Mouse (Mus musculus): ENCODE data around the gene Zfp385b. TPM values are rescaled to one million over a fixed set of nuclear protein-coding genes. Genes with fewer than 3 reads are reported as not detected.

The Zfp385b gene
- polyA plus RNA-seq, 1 experiment = 3.2 TPM

DNA sequence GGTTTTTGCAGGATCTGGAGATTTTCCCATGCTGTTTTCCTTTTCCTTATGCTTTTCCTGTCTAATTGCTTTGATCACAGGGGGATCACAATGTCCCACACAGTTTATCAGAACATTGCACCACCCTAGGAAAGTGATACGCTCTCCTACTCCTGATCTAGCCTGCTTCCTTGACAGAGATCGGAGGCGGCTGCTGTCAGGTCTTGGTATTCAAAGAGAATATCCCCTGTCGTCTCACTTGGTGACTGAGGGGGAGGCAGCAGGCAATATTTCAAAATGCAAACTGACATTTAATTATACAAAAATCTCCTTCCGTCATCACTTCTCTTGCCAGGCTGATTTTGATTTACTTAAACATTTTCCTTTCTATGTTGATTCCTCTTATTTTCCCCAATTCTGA is 73.0 kb downstream of the Zfp385b start:
- no peak overlapping the region for H3K27ac ChIP-seq (ENCODE audit: control insufficient read depth, insufficient read depth, low read depth, low read length, poor library complexity)
- H3K4me3 ChIP-seq (replicated peaks; ENCODE audit: control insufficient read depth, low read depth, low read length) = no peak overlapping the region
- no peak for TF ChIP-seq POLR2A (IDR thresholded peaks at IDR 0.05; ENCODE audit: borderline replicate concordance, control insufficient read depth, low read depth, low read length)
- no peak for TF ChIP-seq CTCF (IDR thresholded peaks at IDR 0.05; ENCODE audit: control insufficient read depth, insufficient read depth, low read length)
- no peaks in the 10 kb centered on the region for H3K4me1 ChIP-seq (ENCODE audit: control insufficient read depth, insufficient read depth, low read length)
- 85% methylated on average over 5 of the region's 5 CpGs for WGBS

- TF ChIP-seq CTCF (IDR thresholded peaks at IDR 0.05; ENCODE audit: control insufficient read depth, insufficient read depth, low read length) = no peak
- no peak for TF ChIP-seq POLR2A (IDR thresholded peaks at IDR 0.05; ENCODE audit: borderline replicate concordance, control insufficient read depth, low read depth, low read length)
- no peaks in the 10 kb centered on the region for H3K4me1 ChIP-seq (ENCODE audit: control insufficient read depth, insufficient read depth, low read length)
- 80% methylated on average over 7 of the region's 7 CpGs for WGBS
- no peak overlapping the region for H3K4me3 ChIP-seq (replicated peaks; ENCODE audit: control insufficient read depth, low read depth, low read length)
- no peak overlapping the region for H3K27ac ChIP-seq (ENCODE audit: control insufficient read depth, insufficient read depth, low read depth, low read length, poor library complexity)
Observed at GRCm38 (mm10) chr2:77745246-77745645, 74.2 kb downstream of the Zfp385b start.

- no peak overlapping the region for H3K4me3 ChIP-seq (replicated peaks; ENCODE audit: control insufficient read depth, low read depth, low read length)
- no peaks in the 10 kb centered on the region for H3K4me1 ChIP-seq (ENCODE audit: control insufficient read depth, insufficient read depth, low read length)
- no peak for TF ChIP-seq POLR2A (IDR thresholded peaks at IDR 0.05; ENCODE audit: borderline replicate concordance, control insufficient read depth, low read depth, low read length)
- TF ChIP-seq CTCF (IDR thresholded peaks at IDR 0.05; ENCODE audit: control insufficient read depth, insufficient read depth, low read length) = no peak
- 65% methylated on average over 4 of the region's 4 CpGs for WGBS
- H3K27ac ChIP-seq (ENCODE audit: control insufficient read depth, insufficient read depth, low read depth, low read length, poor library complexity) = no peak overlapping the region
Observed at GRCm38 (mm10) chr2:77742359-77742758, 77.1 kb downstream of the Zfp385b start.

DNA sequence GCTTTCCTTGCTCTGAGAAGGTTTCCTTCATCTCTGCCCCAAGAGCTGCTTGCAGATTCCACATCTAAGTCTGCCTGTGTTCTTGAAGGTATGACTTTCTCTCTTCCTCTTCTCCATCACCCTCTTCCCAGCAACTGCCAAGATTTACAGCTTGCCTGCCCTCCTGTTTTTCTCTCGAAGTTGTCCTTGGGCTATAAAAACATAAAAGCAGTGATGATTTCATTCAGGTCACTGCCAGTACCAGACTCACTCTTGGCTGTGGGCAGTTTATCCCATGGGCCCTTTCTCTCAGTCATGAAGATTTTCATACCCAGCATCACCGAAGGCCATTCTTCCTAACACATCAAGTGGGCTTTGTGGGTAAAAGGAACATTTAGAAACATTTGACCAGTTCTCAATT is 89.2 kb downstream of the Zfp385b start:
- TF ChIP-seq CTCF (IDR thresholded peaks at IDR 0.05; ENCODE audit: control insufficient read depth, insufficient read depth, low read length) (no peak), POLR2A (IDR thresholded peaks at IDR 0.05; ENCODE audit: borderline replicate concordance, control insufficient read depth, low read depth, low read length) (no peak)
- H3K27ac ChIP-seq (ENCODE audit: control insufficient read depth, insufficient read depth, low read depth, low read length, poor library complexity) = no peak overlapping the region

GRCm38 (mm10) chr2:77726798-77727197 is 92.6 kb downstream of the Zfp385b start:
- 72% methylated on average over 7 of the region's 7 CpGs for WGBS
- Histone ChIP-seq H3K4me1 (ENCODE audit: control insufficient read depth, insufficient read depth, low read length) (no peaks in the 10 kb centered on the region), H3K27ac (ENCODE audit: control insufficient read depth, insufficient read depth, low read depth, low read length, poor library complexity) (no peak overlapping the region), H3K4me3 (replicated peaks; ENCODE audit: control insufficient read depth, low read depth, low read length) (no peak overlapping the region)
- TF ChIP-seq CTCF (IDR thresholded peaks at IDR 0.05; ENCODE audit: control insufficient read depth, insufficient read depth, low read length) (no peak), POLR2A (IDR thresholded peaks at IDR 0.05; ENCODE audit: borderline replicate concordance, control insufficient read depth, low read depth, low read length) (no peak)

More for the DNA sequence above, 89.2 kb downstream of the Zfp385b start:
- 53% methylated on average over 2 of the region's 2 CpGs for WGBS
- Histone ChIP-seq H3K4me3 (replicated peaks; ENCODE audit: control insufficient read depth, low read depth, low read length) (no peak overlapping the region), H3K4me1 (ENCODE audit: control insufficient read depth, insufficient read depth, low read length) (no peaks in the 10 kb centered on the region)

GRCm38 (mm10) chr2:77720806-77721205 is 98.6 kb downstream of the Zfp385b start:
- H3K4me3 ChIP-seq (replicated peaks; ENCODE audit: control insufficient read depth, low read depth, low read length) = no peak overlapping the region
- no peaks in the 10 kb centered on the region for H3K4me1 ChIP-seq (ENCODE audit: control insufficient read depth, insufficient read depth, low read length)
- H3K27ac ChIP-seq (ENCODE audit: control insufficient read depth, insufficient read depth, low read depth, low read length, poor library complexity) = no peak overlapping the region
- TF ChIP-seq POLR2A (IDR thresholded peaks at IDR 0.05; ENCODE audit: borderline replicate concordance, control insufficient read depth, low read depth, low read length) (no peak), CTCF (IDR thresholded peaks at IDR 0.05; ENCODE audit: control insufficient read depth, insufficient read depth, low read length) (no peak)
- WGBS = 76% methylated on average over 4 of the region's 4 CpGs

GRCm38 (mm10) chr2:77716367-77716766 is 103.1 kb downstream of the Zfp385b start:
- no peak for TF ChIP-seq CTCF (IDR thresholded peaks at IDR 0.05; ENCODE audit: control insufficient read depth, insufficient read depth, low read length)
- TF ChIP-seq POLR2A (IDR thresholded peaks at IDR 0.05; ENCODE audit: borderline replicate concordance, control insufficient read depth, low read depth, low read length) = no peak
- WGBS = 7% methylated on average over 3 of the region's 3 CpGs

GRCm38 (mm10) chr2:77713886-77714285 is 105.6 kb downstream of the Zfp385b start:
- 55% methylated on average over 5 of the region's 5 CpGs for WGBS
- TF ChIP-seq POLR2A (IDR thresholded peaks at IDR 0.05; ENCODE audit: borderline replicate concordance, control insufficient read depth, low read depth, low read length) (no peak), CTCF (IDR thresholded peaks at IDR 0.05; ENCODE audit: control insufficient read depth, insufficient read depth, low read length) (no peak)
- Histone ChIP-seq H3K4me1 (ENCODE audit: control insufficient read depth, insufficient read depth, low read length) (no peaks in the 10 kb centered on the region), H3K4me3 (replicated peaks; ENCODE audit: control insufficient read depth, low read depth, low read length) (no peak overlapping the region), H3K27ac (ENCODE audit: control insufficient read depth, insufficient read depth, low read depth, low read length, poor library complexity) (no peak overlapping the region)

More at GRCm38 (mm10) chr2:77716367-77716766, 103.1 kb downstream of the Zfp385b start:
- H3K4me3 ChIP-seq (replicated peaks; ENCODE audit: control insufficient read depth, low read depth, low read length) = no peak overlapping the region
- H3K4me1 ChIP-seq (ENCODE audit: control insufficient read depth, insufficient read depth, low read length) = no peaks in the 10 kb centered on the region
- no peak overlapping the region for H3K27ac ChIP-seq (ENCODE audit: control insufficient read depth, insufficient read depth, low read depth, low read length, poor library complexity)

DNA sequence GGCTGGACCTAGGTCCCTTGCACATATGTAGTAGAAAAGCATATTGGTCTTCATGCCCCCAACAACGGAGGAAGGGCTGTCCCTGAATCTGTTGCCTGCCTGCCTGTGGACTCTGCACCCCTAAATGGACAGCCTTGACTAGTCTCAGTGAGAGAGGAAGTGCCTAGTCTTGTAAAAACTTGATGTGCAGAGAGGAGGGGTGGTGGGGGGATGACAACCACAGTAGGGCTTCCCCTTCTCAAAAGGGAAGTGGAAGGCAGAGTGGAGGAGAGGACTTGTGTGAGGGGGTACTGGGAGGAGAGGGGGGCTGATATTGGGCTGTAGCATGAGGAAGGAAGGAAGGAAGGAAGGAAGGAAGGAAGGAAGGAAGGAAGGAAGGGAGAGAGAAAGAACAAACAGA is 107.7 kb downstream of the Zfp385b start:
- TF ChIP-seq POLR2A (IDR thresholded peaks at IDR 0.05; ENCODE audit: borderline replicate concordance, control insufficient read depth, low read depth, low read length) = no peak
- TF ChIP-seq CTCF (IDR thresholded peaks at IDR 0.05; ENCODE audit: control insufficient read depth, insufficient read depth, low read length) = no peak
- WGBS = 55% methylated on average over 1 of the region's 1 CpGs
- no peak overlapping the region for H3K27ac ChIP-seq (ENCODE audit: control insufficient read depth, insufficient read depth, low read depth, low read length, poor library complexity)
- no peaks in the 10 kb centered on the region for H3K4me1 ChIP-seq (ENCODE audit: control insufficient read depth, insufficient read depth, low read length)
- no peak overlapping the region for H3K4me3 ChIP-seq (replicated peaks; ENCODE audit: control insufficient read depth, low read depth, low read length)
